Mouse (Mus musculus): ENCODE data around the gene Ocel1. TPM values are rescaled to one million over a fixed set of nuclear protein-coding genes. Genes with fewer than 3 reads are reported as not detected.

Ocel1 gene
- polyA plus RNA-seq, 1 experiment from 2014 or later = 4.5 TPM

DNA sequence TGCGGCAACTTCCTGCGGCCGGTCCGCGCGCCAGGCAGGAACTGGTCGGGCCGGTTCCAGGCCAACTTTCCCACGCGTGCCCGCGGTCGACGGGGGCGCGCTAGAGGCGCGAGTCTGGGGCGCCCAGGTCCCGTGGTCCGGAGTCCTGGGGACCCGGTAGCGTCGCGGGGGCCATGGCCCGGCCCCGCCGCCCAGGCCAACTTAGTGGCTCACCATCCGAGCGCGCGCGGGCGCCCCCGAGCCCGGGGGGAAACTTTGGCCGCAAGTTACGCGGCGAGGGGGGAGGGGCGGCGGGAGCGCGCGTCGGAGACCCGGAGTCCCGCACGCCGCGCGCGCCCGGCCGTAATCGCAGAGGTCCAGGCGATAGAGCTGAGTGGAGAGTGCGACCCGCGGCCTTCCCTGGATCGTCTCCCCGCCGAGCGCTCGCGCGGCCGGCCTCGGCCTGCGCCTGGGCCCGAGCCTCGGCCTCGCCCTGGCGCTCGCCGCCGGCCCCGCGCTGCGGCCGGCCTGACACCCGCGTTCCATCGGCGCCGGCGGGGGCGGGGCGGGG, 10.4 kb downstream of the Ocel1 start, which contains the start of gene Nr2f6:
Nr2f6 (minus strand) TSS at position 540 of the 550 bp plus-strand sequence.
- Histone ChIP-seq H3K9ac (peak within 1 kb of the TSS; percentile 81), H3K9me3 (replicated peaks) (no peaks in the 10 kb centered on the region), H3K27ac (peak within 1 kb of the TSS; percentile 81), H3K36me3 (ENCODE audit: poor library complexity, severe bottlenecking) (peaks cover 9% of the 10 kb centered on the region; the same call in 1 of the 2 replicates), H3K4me1 (peaks cover 49% of the 10 kb centered on the region), H3K27me3 (peaks cover 20% of the 10 kb centered on the region), H3K4me3 (peak within 1 kb of the TSS; percentile 68), H3K4me2 (peak within 1 kb of the TSS; percentile 96)
- under 1% methylated on average over 60 of the region's 89 CpGs for WGBS
- peak; percentile 6; the same call in 1 of the 2 replicates for ATAC-seq

DNA sequence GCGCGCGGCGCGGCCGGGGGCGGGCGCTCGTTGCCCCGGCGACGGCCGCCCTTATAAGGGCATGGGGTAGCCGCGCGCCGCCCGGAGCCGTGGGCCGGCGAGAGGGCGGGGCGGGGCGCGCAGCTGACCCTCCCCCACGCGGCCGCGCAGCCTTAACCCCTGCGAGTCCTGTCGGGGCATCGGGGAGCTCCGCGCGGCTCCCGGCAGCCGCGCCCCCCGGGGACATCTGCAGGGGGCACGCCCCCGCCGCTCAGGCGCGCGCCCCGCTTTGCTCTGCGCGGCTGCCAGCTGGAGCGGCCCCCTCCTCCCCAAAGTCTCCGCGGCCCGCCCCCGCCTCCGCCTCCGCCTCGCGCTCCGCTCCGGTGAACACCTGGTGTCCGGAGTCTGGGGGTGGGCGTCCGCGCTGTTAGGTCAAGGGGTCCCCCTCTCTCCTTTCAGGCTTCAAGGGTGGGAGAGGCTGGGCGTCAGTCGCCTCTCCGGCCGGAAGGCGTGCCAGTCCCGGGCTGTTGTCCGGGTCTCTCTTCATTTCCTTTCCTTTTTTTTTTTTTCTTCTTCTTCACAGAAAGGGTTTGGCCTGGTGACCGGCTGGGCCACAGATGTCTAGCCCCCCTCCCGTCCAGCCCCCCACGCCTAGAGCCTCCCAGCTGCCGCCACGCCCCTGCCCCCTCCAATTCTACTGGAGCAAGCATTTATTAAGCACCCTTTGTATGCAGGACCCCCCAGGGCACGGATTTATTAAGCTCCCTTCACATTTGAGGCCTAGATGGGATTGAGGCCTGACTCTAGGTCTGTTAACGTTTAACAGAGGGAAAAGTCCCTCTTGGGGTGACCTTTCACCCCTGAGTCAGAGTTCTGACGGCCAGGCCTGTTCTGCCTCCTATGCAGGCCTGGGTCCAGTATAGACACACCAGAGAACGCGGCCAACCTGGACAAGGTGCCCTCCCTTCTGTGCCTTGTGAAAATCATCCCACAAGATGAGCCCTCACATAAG, 11.2 kb downstream of the Ocel1 start:
- peaks cover 43% of the 10 kb centered on the region for H3K4me1 ChIP-seq
- WGBS = 3% methylated on average over 35 of the region's 80 CpGs
- H3K9me3 ChIP-seq (replicated peaks) = no peaks in the 10 kb centered on the region

DNA sequence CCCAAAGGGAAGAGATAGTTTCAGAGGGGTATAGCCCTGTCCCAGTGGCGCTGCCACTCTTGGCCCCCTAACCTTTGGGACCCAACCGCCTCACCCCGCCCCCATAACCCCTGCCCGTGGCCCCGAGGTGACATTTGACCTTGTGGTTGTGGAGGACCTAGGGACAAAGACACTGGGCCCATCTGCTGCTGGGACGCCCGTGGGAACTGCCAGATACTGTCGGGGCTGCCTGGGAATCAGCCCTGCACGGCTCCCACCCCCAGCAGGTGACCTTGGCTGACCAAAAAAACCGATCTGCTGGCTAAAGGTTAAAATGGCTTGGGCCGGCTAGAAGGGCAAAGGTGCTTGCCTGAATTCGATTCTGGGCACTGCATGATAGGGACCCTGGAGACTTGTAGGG, 12.3 kb downstream of the Ocel1 start:
- H3K4me2 ChIP-seq = no peak overlapping the region
- H3K9ac ChIP-seq = no peak overlapping the region
- H3K4me3 ChIP-seq = no peak overlapping the region
- no peaks in the 10 kb centered on the region for H3K9me3 ChIP-seq (replicated peaks)
- WGBS = 23% methylated on average over 12 of the region's 12 CpGs
- H3K36me3 ChIP-seq (ENCODE audit: poor library complexity, severe bottlenecking) = peaks cover under 1% of the 10 kb centered on the region; the same call in 1 of the 2 replicates
- no peak overlapping the region for H3K27ac ChIP-seq
- peaks cover 11% of the 10 kb centered on the region for H3K27me3 ChIP-seq
- ATAC-seq = no peak
- H3K4me1 ChIP-seq = peaks cover 40% of the 10 kb centered on the region

More for the DNA sequence above, 11.2 kb downstream of the Ocel1 start:
- Histone ChIP-seq H3K27ac (peak overlapping the region; percentile 81), H3K4me2 (peak overlapping the region; percentile 96), H3K4me3 (peak overlapping the region; percentile 68), H3K27me3 (peaks cover 13% of the 10 kb centered on the region), H3K9ac (peak overlapping the region; percentile 81), H3K36me3 (ENCODE audit: poor library complexity, severe bottlenecking) (peaks cover 9% of the 10 kb centered on the region; the same call in 1 of the 2 replicates)
- peak; percentile 70 for ATAC-seq

GRCm38 (mm10) chr8:71383860-71384259, 12.8 kb downstream of the Ocel1 start:
- Histone ChIP-seq H3K27ac (no peak overlapping the region), H3K4me3 (no peak overlapping the region), H3K9me3 (replicated peaks) (no peaks in the 10 kb centered on the region), H3K9ac (no peak overlapping the region), H3K4me1 (peaks cover 35% of the 10 kb centered on the region), H3K4me2 (no peak overlapping the region), H3K36me3 (ENCODE audit: poor library complexity, severe bottlenecking) (no peaks in the 10 kb centered on the region), H3K27me3 (peaks cover 11% of the 10 kb centered on the region)
- ATAC-seq = no peak
- 52% methylated on average over 3 of the region's 3 CpGs for WGBS

GRCm38 (mm10) chr8:71385212-71385835, 14.2 kb downstream of the Ocel1 start:
- H3K27ac ChIP-seq = no peak overlapping the region
- ATAC-seq = no peak
- no peak overlapping the region for H3K4me2 ChIP-seq
- WGBS = 66% methylated on average over 12 of the region's 12 CpGs
- peaks cover 21% of the 10 kb centered on the region for H3K4me1 ChIP-seq
- H3K9ac ChIP-seq = no peak overlapping the region
- H3K36me3 ChIP-seq (ENCODE audit: poor library complexity, severe bottlenecking) = no peaks in the 10 kb centered on the region
- no peaks in the 10 kb centered on the region for H3K9me3 ChIP-seq (replicated peaks)
- H3K27me3 ChIP-seq = peaks cover 11% of the 10 kb centered on the region
- H3K4me3 ChIP-seq = no peak overlapping the region

DNA sequence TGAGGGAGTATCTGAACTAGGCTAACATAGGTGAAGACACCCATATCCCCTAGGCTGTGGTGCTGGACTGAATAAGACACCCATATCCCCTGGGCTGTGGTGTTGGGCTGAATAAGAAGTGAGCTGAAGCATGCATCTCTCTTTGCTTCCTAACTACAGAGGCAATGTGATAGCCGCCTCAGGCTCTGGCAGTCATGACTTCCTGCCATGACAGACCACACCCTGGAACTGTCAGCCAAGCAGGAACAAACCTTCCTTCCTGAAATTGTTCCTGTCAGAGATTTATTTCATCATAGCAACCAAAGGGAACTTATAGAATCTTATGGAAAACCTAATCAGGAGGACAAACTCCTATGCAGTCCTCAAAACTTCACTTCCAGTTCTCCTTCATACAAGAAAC, 17.2 kb downstream of the Ocel1 start:
- ATAC-seq = no peak
- no peak overlapping the region for H3K9ac ChIP-seq

DNA sequence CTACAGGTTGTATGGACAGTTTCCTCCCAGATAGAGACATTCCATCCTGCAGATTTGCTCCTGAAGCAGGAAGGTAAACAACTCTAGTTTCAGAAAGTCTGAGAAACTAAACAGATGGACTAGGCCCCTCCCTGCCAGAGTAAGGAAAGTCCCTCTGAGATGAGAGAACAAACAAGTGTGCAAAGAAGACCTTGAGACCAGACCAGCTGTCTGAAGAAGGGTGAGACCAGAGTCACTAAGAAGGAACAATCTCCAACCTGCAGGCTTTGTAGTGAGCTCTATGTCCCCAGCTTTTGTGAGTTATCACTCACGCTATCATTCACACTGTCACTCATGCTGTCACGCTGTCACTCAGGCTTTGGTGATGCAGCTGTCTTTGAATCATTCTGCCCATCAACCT, 20.6 kb downstream of the Ocel1 start:
- ATAC-seq = no peak

More for the DNA sequence above, 17.2 kb downstream of the Ocel1 start:
- Histone ChIP-seq H3K9me3 (replicated peaks) (no peaks in the 10 kb centered on the region), H3K36me3 (ENCODE audit: poor library complexity, severe bottlenecking) (no peaks in the 10 kb centered on the region), H3K4me1 (no peaks in the 10 kb centered on the region), H3K27ac (no peak overlapping the region), H3K27me3 (no peaks in the 10 kb centered on the region), H3K4me3 (no peak overlapping the region), H3K4me2 (no peak overlapping the region)
- 92% methylated on average over 1 of the region's 1 CpGs for WGBS

GRCm38 (mm10) chr8:71392391-71392790, 21.3 kb downstream of the Ocel1 start:
- WGBS = 75% methylated on average over 5 of the region's 5 CpGs
- Histone ChIP-seq H3K4me1 (peaks cover 8% of the 10 kb centered on the region), H3K27ac (no peak overlapping the region), H3K9me3 (replicated peaks) (no peaks in the 10 kb centered on the region), H3K36me3 (ENCODE audit: poor library complexity, severe bottlenecking) (no peaks in the 10 kb centered on the region), H3K4me3 (no peak overlapping the region), H3K4me2 (no peak overlapping the region), H3K9ac (no peak overlapping the region), H3K27me3 (no peaks in the 10 kb centered on the region)
- no peak for ATAC-seq

More for the DNA sequence above, 20.6 kb downstream of the Ocel1 start:
- Histone ChIP-seq H3K4me2 (no peak overlapping the region), H3K9me3 (replicated peaks) (no peaks in the 10 kb centered on the region), H3K27ac (no peak overlapping the region), H3K4me3 (no peak overlapping the region), H3K9ac (no peak overlapping the region), H3K27me3 (no peaks in the 10 kb centered on the region), H3K4me1 (peaks cover 4% of the 10 kb centered on the region; the same call in 1 of the 2 replicates), H3K36me3 (ENCODE audit: poor library complexity, severe bottlenecking) (no peaks in the 10 kb centered on the region)
- 86% methylated on average over 2 of the region's 2 CpGs for WGBS

DNA sequence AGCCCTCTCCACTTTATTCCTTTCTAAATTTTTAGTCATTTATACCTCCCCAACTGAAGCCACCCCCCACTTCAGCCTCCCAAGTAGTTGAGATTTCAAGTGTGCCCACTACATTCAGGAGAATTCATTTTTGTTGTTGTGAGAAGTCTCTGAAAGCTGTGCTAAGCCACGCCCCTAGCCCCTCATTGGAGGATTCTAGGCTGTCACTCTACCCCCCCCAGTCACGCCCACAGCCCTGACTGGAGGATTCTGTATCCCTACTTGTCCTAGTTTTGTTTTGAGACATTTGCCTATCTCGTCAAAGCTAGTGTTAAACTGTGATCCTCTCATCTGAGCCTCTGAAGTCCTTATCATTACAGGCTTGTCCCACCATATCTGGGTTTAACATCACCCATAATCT, 21.8 kb downstream of the Ocel1 start:
- ATAC-seq = no peak
- H3K9ac ChIP-seq = no peak overlapping the region
- H3K27ac ChIP-seq = peak overlapping the region; percentile 19; the same call in 1 of the 2 replicates
- H3K9me3 ChIP-seq (replicated peaks) = no peaks in the 10 kb centered on the region
- WGBS = 8% methylated on average over 3 of the region's 3 CpGs
- no peaks in the 10 kb centered on the region for H3K36me3 ChIP-seq (ENCODE audit: poor library complexity, severe bottlenecking)
- H3K4me3 ChIP-seq = no peak overlapping the region
- no peaks in the 10 kb centered on the region for H3K27me3 ChIP-seq
- no peak overlapping the region for H3K4me2 ChIP-seq
- peaks cover 13% of the 10 kb centered on the region for H3K4me1 ChIP-seq

GRCm38 (mm10) chr8:71394481-71394880, 23.4 kb downstream of the Ocel1 start:
- Histone ChIP-seq H3K9me3 (replicated peaks) (no peaks in the 10 kb centered on the region), H3K27ac (no peak overlapping the region), H3K9ac (no peak overlapping the region), H3K4me3 (no peak overlapping the region), H3K36me3 (ENCODE audit: poor library complexity, severe bottlenecking) (peaks cover 13% of the 10 kb centered on the region), H3K4me1 (peaks cover 13% of the 10 kb centered on the region), H3K4me2 (no peak overlapping the region), H3K27me3 (no peaks in the 10 kb centered on the region)
- 82% methylated on average over 7 of the region's 7 CpGs for WGBS
- no peak for ATAC-seq

- 89% methylated on average over 10 of the region's 10 CpGs for WGBS
- H3K27me3 ChIP-seq = no peaks in the 10 kb centered on the region
- no peak overlapping the region for H3K4me3 ChIP-seq
- no peak overlapping the region for H3K27ac ChIP-seq
- H3K9ac ChIP-seq = no peak overlapping the region
- H3K4me1 ChIP-seq = peaks cover 13% of the 10 kb centered on the region
- H3K9me3 ChIP-seq (replicated peaks) = no peaks in the 10 kb centered on the region
- H3K36me3 ChIP-seq (ENCODE audit: poor library complexity, severe bottlenecking) = peaks cover 18% of the 10 kb centered on the region
- no peak overlapping the region for H3K4me2 ChIP-seq
- no peak for ATAC-seq
Measured at GRCm38 (mm10) chr8:71395071-71395470, 24.0 kb downstream of the Ocel1 start.

- peak within 1 kb of the TSS; percentile 86 for H3K4me2 ChIP-seq
- H3K4me3 ChIP-seq = peak within 1 kb of the TSS; percentile 77
- no peaks in the 10 kb centered on the region for H3K27me3 ChIP-seq
- H3K9me3 ChIP-seq (replicated peaks) = no peaks in the 10 kb centered on the region
- peak within 1 kb of the TSS; percentile 44 for H3K27ac ChIP-seq
- H3K9ac ChIP-seq = no peak within 1 kb of the TSS
- 91% methylated on average over 9 of the region's 9 CpGs for WGBS
- H3K4me1 ChIP-seq = peaks cover 13% of the 10 kb centered on the region
- peaks cover 22% of the 10 kb centered on the region for H3K36me3 ChIP-seq (ENCODE audit: poor library complexity, severe bottlenecking)
- no peak for ATAC-seq
Measured at GRCm38 (mm10) chr8:71395629-71396028, 24.5 kb downstream of the Ocel1 start, which contains the start of gene Ushbp1. Gene Ushbp1, minus strand, starts transcription at chr8:71395802.

Measured in forebrain, embryonic 13.5 days (tissue).